Comparison of ENCODE assay signal across 11 mouse cellular contexts in genomic region chr3:101098073-101098472, GRCm38 (mm10). TPM values are rescaled to one million over a fixed set of nuclear protein-coding genes. Genes with fewer than 3 reads are reported as not detected.
A peak's percentile ranks its signal among the peaks of the same experiment; 100 is the strongest.
DNase-seq lines count a peak whose midpoint lies in the region; ATAC-seq and TF ChIP-seq lines count a peak whose summit lies in the region.
"Had no signal": no experiment of that assay in that cellular context is flagged by ENCODE, and none has a peak within 500 bp of the region (broad histone marks: within the 10 kb centered on the region; RNA-seq: fewer than 3 reads in every experiment).

No protein-coding gene starts in this region.

- no peaks in the 10 kb centered on the region for H3K36me3 ChIP-seq in kidney, embryonic 16.5 days (ENCODE audit: insufficient read depth, low read length)
- H3K36me3 ChIP-seq in forebrain, postnatal 0 days (ENCODE audit: insufficient read depth), result no peaks in the 10 kb centered on the region
- H3K36me3 ChIP-seq: midbrain, embryonic 10.5 days had no signal

- H3K27me3 ChIP-seq in kidney, embryonic 16.5 days (ENCODE audit: insufficient read depth, low read length), result no peaks in the 10 kb centered on the region
- no peaks in the 10 kb centered on the region for H3K27me3 ChIP-seq in forebrain, postnatal 0 days (ENCODE audit: insufficient read depth, low read length)

- no peak overlapping the region for H3K9ac ChIP-seq in kidney, embryonic 16.5 days (replicated peaks; ENCODE audit: low read length)
- H3K9ac ChIP-seq in forebrain, postnatal 0 days, result no peak overlapping the region

- 0 out of 2 replicates have a peak, but pooled peaks cover 6% of the 10 kb centered on the region for H3K4me1 ChIP-seq in kidney, embryonic 16.5 days (ENCODE audit: insufficient read depth, low read length)
- 0 out of 2 replicates have a peak, but pooled peaks cover 10% of the 10 kb centered on the region for H3K4me1 ChIP-seq in forebrain, postnatal 0 days (ENCODE audit: insufficient read depth)

- no peaks in the 10 kb centered on the region for H3K9me3 ChIP-seq in kidney, embryonic 16.5 days (ENCODE audit: low read length)
- no peaks in the 10 kb centered on the region for H3K9me3 ChIP-seq in forebrain, postnatal 0 days (ENCODE audit: low read length)
- H3K9me3 ChIP-seq: midbrain, embryonic 10.5 days had no signal

- no peak overlapping the region for H3K27ac ChIP-seq in kidney, embryonic 16.5 days (ENCODE audit: low read length)
- H3K27ac ChIP-seq in forebrain, postnatal 0 days (ENCODE audit: low read depth, low read length), result no peak overlapping the region
- H3K27ac ChIP-seq: midbrain, embryonic 10.5 days had no signal

- 54% methylated on average over 4 of the region's 4 CpGs for WGBS in kidney, embryonic 16.5 days
- 35% methylated on average over 4 of the region's 4 CpGs for WGBS in forebrain, postnatal 0 days

- ATAC-seq in kidney, embryonic 16.5 days (ENCODE audit: low FRiP score, low TSS enrichment), result 0 out of 2 replicates have a peak, but pooled peaks have one; percentile 27
- ATAC-seq in forebrain, postnatal 0 days, result peak; percentile 89
- ATAC-seq in neutrophil, adult 5-6 weeks (ENCODE audit: extremely low read depth, insufficient number of reproducible peaks, low FRiP score, poor library complexity, severe bottlenecking), result peak; percentile 15; the same call in 1 of the 2 replicates

- H3K4me2 ChIP-seq in kidney, embryonic 16.5 days (replicated peaks; ENCODE audit: low read depth, low read length), result no peak overlapping the region
- no peak overlapping the region for H3K4me2 ChIP-seq in forebrain, postnatal 0 days (ENCODE audit: low read depth)

- TF ChIP-seq CTCF in forebrain, postnatal 0 days (IDR thresholded peaks at IDR 0.05; ENCODE audit: low read depth), result peak; percentile 51

- no peak overlapping the region for H3K4me3 ChIP-seq in kidney, embryonic 16.5 days (ENCODE audit: low read length)
- no peak overlapping the region for H3K4me3 ChIP-seq in forebrain, postnatal 0 days (ENCODE audit: low read depth, low read length)
- H3K4me3 ChIP-seq: midbrain, embryonic 10.5 days had no signal

- DNase-seq in cerebellum, postnatal 10 days, result peak; percentile 75 to 81
- DNase-seq in cerebellum, adult 18-20 months, result no peak
- no peak for DNase-seq in kidney, postnatal 14 days
- peak; percentile 66 for DNase-seq in forebrain, postnatal 0 days
- DNase-seq in retina, postnatal 1 day, result no peak
- no peak for DNase-seq in adrenal gland, postnatal 25 days
- DNase-seq: heart, postnatal 36 days; liver had no signal

RNA-seq across cellular contexts. Expression of gene Ptgfrn, which starts 12.0 kb away (rescaled TPM):
- 2.1 and 2.4 TPM in 2 replicates for polyA plus RNA-seq in kidney, embryonic 16.5 days (2015; fragmentation: Nextera tagmentation; extraction: Ambion mirVana)
- 37.7 and 40.2 TPM in 2 replicates for total RNA-seq in forebrain, postnatal 0 days (2014; rRNA removed)
- 2.7 and 3.2 TPM in 2 replicates for polyA plus RNA-seq in forebrain, postnatal 0 days (2015; fragmentation: Nextera tagmentation; extraction: Ambion mirVana)
- total RNA-seq in neutrophil, adult 5-6 weeks (2017), result 4.3 and 5.6 TPM in 2 replicates
- 43.5 and 45.2 TPM in 2 replicates for total RNA-seq in adrenal gland, postnatal 25 days (2021)

Comparison
In these comparisons a context has a peak if more than half of its experiments do, and no peak if none do; other contexts are left out.
1. DNase-seq: peak in cerebellum, postnatal 10 days (2 of 2) and forebrain, postnatal 0 days (single experiment); none in cerebellum, adult 18-20 months (0 of 2), kidney, postnatal 14 days (single experiment), retina, postnatal 1 day (single experiment) and adrenal gland, postnatal 25 days (single experiment).
2. ATAC-seq: peak in every context shown above with its lines; median percentile 89 in forebrain, postnatal 0 days; 27 in kidney, embryonic 16.5 days; 15 in neutrophil, adult 5-6 weeks.